In the genomic region with DNA sequence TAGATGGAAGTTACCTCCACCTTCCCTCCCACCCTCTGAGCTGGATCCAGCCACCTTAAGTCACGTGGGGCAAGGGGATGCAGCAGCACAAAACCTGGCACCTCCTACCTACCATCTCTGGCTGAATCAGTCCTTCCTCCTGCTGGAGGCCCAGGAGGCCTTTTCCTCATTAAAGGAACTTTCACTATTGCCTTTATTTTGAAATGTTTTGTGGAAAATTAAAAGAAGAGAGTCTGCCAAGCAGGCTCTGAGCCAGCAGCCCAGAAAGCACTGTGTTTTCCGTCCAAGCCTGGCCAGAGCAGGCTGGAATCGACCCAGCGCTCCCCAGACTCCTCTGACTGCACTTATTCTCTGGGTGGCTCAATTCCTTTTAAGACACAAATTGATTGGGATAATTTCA, we compare ENCODE assay signal across 8 mouse cellular contexts.
DNase-seq lines count a peak whose midpoint lies in the region; ATAC-seq and TF ChIP-seq lines count a peak whose summit lies in the region.

No protein-coding gene starts in this region.

- no peak for ATAC-seq in cerebellum, adult (ENCODE audit: insufficient number of reproducible peaks, low FRiP score, low TSS enrichment)
- ATAC-seq in liver, embryonic 12.5 days, result no peak

- no peaks in the 10 kb centered on the region for H3K79me2 ChIP-seq in liver, adult 2 months (ENCODE audit: control insufficient read depth, insufficient read depth, low read length)

- WGBS in liver, adult 2 months, result 60% methylated on average over 4 of the region's 4 CpGs
- 62% methylated on average over 4 of the region's 4 CpGs for WGBS in liver, embryonic 12.5 days (ENCODE audit: insufficient replicate concordance)

- TF ChIP-seq POLR2A in liver, adult 2 months (IDR thresholded peaks at IDR 0.05; ENCODE audit: extremely low read depth, insufficient read depth, low read length), result no peak

- peak; percentile 70 to 81 for DNase-seq in cerebellum, postnatal 10 days
- peak; percentile 7 for DNase-seq in liver, adult 2 months (ENCODE audit: extremely low read depth, low read depth, low spot score)
- peak; percentile 37 for DNase-seq in kidney, postnatal 14 days
- DNase-seq in ovary, adult 18-20 months (ENCODE audit: low spot score), result peak; percentile 39
- DNase-seq in retina, embryonic 14.5 days (ENCODE audit: low spot score), result no peak
- DNase-seq in thymus, postnatal 0 days (ENCODE audit: low spot score), result no peak

- no peak overlapping the region for H3K4me3 ChIP-seq in liver, adult 2 months (ENCODE audit: insufficient read depth, low read depth, low read length)
- no peak overlapping the region for H3K4me3 ChIP-seq in liver, embryonic 12.5 days

- H3K9me3 ChIP-seq in liver, embryonic 12.5 days (replicated peaks), result no peaks in the 10 kb centered on the region

- H3K27me3 ChIP-seq in liver, adult 2 months (ENCODE audit: control insufficient read depth, insufficient read depth, low read length), result no peaks in the 10 kb centered on the region
- H3K27me3 ChIP-seq in liver, embryonic 12.5 days (replicated peaks), result no peaks in the 10 kb centered on the region

- H3K36me3 ChIP-seq in liver, adult 2 months (ENCODE audit: control insufficient read depth, insufficient read depth, low read length), result no peaks in the 10 kb centered on the region
- H3K36me3 ChIP-seq in liver, embryonic 12.5 days, result no peaks in the 10 kb centered on the region

- H3K27ac ChIP-seq in liver, adult 2 months (replicated peaks; ENCODE audit: insufficient read depth, low read depth, low read length), result no peak overlapping the region
- no peak overlapping the region for H3K27ac ChIP-seq in liver, embryonic 12.5 days

- no peaks in the 10 kb centered on the region for H3K4me1 ChIP-seq in liver, adult 2 months (ENCODE audit: control insufficient read depth, insufficient read depth, low read length)
- no peaks in the 10 kb centered on the region for H3K4me1 ChIP-seq in liver, embryonic 12.5 days

- H3K4me2 ChIP-seq in liver, embryonic 12.5 days, result no peak overlapping the region

- no peak overlapping the region for H3K9ac ChIP-seq in liver, adult 2 months (ENCODE audit: low read depth, low read length)
- H3K9ac ChIP-seq in liver, embryonic 12.5 days, result no peak overlapping the region

- no peak for TF ChIP-seq CTCF in liver, adult 2 months (IDR thresholded peaks at IDR 0.05; ENCODE audit: low read depth, low read length)

Comparison
In these comparisons a context has a peak if more than half of its experiments do, and no peak if none do; other contexts are left out.
1. DNase-seq: peak in cerebellum, postnatal 10 days (2 of 2), liver, adult 2 months (single experiment), kidney, postnatal 14 days (single experiment) and ovary, adult 18-20 months (single experiment); none in retina, embryonic 14.5 days (single experiment) and thymus, postnatal 0 days (single experiment).